Mouse (Mus musculus): ENCODE measurements around the gene Tex2.

- TF ChIP-seq CTCF (IDR thresholded peaks at IDR 0.05) = peak; percentile 37
- no peak for TF ChIP-seq EP300 (IDR thresholded peaks at IDR 0.05)
Observed at GRCm38 (mm10) chr11:106613638-106614338, 565 bp upstream of the Tex2 start.

All from lung, postnatal 0 days (tissue).